Mouse (Mus musculus): ENCODE data around the gene Ksr1.

- TF ChIP-seq CTCF (IDR thresholded peaks at IDR 0.05; ENCODE audit: extremely low read depth, insufficient read length, insufficient replicate concordance, low read depth, low read length) (no peak), POLR2A (IDR thresholded peaks at IDR 0.05; ENCODE audit: low read depth, low read length) (no peak)
Observed at GRCm38 (mm10) chr11:79115659-79116058, 30.5 kb downstream of the Ksr1 start.
